Mouse (Mus musculus) adrenal gland, adult 2 months (tissue): ENCODE data around the gene Txn1. TPM values are rescaled to one million over a fixed set of nuclear protein-coding genes. Genes with fewer than 3 reads are reported as not detected.

Experiments used
- DNase-seq: peaks from one replicate; pipeline ENCODE4 v3.0.0; 2021
- polyA plus RNA-seq: library from polyadenylated mRNA; depleted of rRNA; stranded (reverse); fragments of >200 nt; gene quantifications from 2 replicates; pipeline ENCODE4 v1.2.3, GENCODE M21; 2012
- total RNA-seq, 2 experiments: library from RNA; stranded (reverse); gene quantifications; 2 replicates each; pipeline ENCODE4 v1.2.3; 2021

Txn1 gene
- total and polyA plus RNA-seq, 3 experiments, result 69.7 to 311 (median 264) TPM

DNA sequence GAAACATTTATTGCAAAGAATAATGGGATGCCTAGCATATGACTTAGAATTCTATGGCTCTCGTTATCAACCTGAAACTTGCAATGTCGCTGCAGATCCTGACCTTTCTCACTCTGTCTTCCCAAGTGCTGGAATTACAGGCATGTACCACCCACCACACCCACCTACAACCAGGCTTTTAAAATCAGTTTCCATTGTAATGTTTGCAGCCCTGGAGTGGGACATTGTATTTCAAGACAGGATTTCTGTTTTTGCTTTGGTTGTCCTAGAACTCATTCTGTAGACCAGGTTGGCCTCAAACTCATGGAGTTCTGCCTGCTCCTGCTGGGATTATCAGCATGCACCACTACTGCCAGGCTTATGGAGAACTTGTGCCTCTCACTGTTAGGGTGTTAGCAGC is 13.3 kb downstream of the Txn1 start:
- DNase-seq, result no peak

GRCm38 (mm10) chr4:57940631-57941030 is 15.6 kb downstream of the Txn1 start:
- DNase-seq, result no peak

DNA sequence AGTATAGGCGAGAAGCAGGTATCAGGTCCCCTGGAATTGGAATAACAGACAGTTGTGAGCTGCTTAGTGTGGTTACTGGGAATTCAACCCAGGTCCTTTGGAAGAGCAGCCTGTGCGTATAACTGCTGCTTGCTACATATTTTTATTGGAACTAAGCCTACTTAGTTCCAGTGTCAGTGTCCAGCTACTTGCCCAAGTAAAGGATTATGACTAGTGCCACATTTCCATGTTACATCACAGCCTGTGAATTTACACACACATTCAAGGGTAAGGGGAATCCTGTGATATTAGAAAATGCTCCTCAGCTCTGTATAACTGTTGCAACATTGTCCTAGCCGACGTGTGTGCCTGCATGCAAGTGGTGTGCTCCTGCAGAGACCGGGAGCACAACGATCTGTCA is 18.9 kb downstream of the Txn1 start:
- DNase-seq, result no peak

DNA sequence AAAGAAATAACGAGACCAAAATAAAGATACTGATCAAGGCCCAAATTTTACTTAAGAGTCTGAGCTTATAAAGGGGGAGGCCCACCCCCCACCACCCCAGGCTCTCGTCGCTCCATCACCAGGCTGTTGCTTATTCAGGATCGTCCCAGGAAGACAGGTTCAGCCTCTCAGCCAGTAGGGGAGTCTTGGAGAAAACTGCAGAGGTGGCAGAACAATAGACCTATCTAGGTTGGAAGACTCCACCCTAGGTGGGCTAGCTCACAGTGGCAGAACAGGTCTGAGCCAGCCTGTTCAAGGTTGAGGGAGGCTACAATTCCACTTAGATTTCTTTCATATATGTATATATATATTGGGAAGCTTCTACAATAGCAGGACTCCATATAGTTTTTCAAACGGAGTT is 22.0 kb downstream of the Txn1 start:
- DNase-seq, result no peak

DNA sequence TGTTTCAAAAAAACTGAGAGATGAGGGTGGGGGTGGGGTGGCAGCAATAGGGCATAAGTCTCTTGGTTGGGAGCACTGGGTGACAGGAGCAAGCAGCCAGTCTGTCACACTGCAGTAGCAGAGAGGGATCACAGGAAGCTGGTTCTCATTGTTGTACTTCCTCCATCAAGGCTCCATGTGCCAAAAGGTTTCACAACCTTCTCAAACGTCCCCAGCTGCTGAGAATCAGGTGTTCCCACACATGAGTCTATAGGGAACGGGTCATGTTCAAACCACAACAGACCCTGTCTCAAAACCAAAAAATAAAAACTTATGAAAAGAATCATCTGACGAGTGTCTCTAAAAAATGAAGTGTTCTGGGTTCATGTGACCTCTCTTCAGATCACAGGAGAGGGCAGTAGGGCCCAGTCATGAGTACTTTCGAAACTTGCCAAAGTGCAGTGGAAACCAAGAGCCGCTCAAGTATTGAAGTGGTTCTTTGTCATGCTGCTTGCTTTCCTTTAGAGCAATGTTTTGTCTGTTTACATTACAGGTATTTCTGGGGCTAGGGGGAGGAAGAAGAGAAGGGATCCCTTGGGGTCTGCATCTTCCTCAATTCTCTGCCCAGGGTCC is 25.5 kb downstream of the Txn1 start:
- DNase-seq, result no peak

DNA sequence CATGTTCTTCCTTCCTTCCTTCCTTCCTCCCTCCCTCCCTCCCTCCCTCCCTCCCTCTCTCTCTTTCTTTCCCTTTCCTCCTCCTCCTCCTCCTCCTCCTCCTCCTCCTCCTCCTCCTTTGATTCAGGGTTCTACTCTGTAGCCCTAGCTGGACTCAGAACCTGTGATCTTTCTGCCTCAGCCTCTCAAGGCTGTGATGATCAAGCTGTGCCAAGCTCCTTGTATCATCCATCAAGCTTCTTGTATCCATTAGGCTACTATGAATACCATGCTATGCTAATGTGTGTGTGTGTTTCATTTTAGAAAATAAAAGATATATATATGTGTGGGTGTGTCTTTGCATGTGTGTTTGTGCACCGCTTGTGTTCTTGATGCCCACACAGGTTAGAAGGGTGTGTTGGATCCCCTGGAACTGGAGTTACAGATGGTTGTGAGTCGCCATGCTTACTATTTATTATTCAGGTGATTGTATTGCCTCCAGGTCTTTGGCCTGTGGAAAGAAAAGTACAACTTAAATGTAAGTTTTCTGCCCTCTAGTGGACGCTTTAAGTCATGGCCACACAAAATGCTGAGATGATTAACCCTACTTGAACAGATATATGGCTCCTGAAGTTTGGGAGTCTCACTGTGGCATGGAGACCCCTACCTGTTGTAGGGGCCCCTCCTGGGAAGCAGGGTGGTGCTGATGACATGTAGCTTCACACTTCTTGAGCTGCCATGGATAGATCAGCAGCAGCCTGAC is 28.6 kb downstream of the Txn1 start:
- no peak for DNase-seq

DNA sequence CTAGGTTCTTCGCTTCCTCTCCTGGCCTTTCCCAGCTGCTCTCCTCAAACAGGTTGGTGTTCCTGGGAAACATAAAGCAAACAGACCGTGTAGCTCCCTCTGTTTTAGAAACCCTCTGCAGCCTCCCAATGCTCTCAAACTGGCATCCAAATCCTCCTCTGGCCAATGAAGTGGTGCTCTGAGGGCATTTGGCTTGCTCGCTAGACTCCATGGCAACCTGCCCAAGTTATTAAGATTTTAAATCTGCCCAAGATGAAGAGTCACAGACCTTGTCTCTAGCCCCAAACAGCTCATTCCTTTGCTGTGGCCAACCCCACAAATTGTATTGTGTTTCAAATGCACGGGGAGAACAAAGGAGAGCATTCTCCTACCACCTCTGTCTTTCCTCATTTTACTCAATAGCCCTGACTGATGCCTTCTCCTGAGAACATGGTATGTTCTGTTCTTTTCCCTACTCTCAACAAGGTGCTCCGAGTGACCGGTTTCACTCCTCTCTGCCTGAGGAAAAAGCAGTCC is 31.6 kb downstream of the Txn1 start:
- no peak for DNase-seq

GRCm38 (mm10) chr4:57922171-57922570 is 34.0 kb downstream of the Txn1 start:
- peak; percentile 58 for DNase-seq

GRCm38 (mm10) chr4:57920522-57920921 is 35.7 kb downstream of the Txn1 start:
- DNase-seq, result no peak

GRCm38 (mm10) chr4:57919494-57920423 is 36.5 kb downstream of the Txn1 start:
- no peak for DNase-seq

DNA sequence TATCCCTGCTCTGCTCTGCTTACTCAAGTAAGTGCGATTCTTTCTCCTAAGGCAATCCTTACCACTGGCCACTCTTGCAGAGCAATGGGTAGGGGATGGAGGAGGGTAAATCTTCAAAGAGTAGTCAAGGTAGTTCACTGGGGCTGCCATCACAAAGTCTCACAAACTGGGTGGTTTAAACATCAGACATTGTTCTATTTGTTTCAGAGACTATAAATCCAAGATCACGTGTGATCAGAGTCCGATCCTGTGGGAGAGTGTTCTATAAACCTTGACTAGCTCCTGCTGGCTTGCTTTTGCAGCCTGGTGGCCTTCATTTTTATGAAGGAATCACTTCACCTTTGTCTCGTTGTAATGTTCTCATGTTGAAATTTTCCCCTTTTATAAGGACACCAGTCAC is 39.5 kb downstream of the Txn1 start:
- no peak for DNase-seq

DNA sequence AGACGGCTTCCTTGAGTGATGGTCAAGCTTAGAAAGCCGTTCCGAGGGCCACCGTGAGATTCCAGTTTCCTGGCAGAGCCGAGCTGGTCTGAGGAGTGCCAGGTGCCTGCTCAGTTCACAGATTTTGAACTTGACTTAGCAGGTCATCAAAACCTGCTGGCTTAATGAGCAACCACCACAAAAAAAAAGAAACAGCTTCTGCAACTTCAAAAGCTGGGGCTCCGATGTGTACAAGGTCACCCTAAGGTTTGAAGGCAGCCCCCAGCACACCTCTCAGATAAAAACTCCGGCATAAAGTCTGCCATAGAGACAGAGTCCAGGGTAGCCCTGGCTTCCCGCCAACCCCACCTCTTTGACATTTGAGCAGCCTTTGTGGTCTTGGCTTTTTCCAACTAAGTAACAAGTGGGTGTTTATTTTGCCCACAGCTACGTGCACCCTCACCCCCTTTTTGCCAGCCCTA is 40.0 kb downstream of the Txn1 start, which contains the start of gene D630039A03Rik:
Gene D630039A03Rik (minus strand): TSS at position 97 of the 461 bp plus-strand sequence.
- peak; percentile 81 for DNase-seq

- peak; percentile 57 for DNase-seq
Measured at GRCm38 (mm10) chr4:57915216-57915965, 40.8 kb downstream of the Txn1 start.

DNA sequence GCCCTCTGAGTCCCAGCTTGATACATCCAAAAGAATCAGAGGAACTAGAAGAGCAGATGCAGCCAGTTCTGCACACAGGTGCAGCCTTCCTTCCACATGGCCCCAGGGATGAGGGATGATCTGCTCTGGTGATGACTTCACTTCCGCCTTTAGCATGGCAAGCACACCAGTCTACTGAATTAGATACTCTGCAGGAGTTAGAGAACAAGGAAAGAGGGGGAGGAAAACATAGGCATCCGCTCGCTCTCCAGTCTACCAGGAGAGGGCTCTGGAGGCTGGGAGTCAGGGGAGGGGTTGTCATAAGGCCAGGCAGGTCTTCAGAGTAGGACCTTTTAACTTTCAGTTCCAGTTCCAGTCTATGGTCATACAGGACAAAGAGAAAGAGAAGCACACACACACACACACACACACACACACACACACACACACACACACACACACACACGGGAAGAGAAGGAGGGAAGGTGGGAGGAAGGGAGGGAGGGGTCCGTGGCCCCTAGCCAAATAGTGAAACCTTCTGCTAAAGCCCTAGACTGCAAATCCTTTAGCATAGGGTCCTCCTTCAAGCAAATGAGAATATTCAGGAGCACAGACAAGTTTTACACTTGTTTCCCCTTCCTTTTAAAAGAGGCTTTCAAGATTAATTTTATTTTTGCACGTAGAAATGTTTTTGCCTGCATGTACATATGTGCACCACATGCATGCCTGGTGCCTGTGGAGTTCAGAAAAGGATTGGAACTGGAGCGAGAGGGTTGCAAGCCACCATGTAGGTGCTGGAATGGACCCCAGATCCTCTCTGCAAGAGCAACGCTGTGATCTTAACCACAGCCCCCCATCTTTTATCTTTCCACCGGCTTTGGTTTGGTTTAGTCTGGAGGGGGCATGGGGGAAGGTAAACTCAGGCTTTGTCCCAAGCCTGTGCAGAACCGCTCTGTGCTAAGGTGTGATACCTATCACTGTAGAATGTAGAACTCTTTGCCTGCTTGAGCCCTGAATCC is 41.7 kb downstream of the Txn1 start:
- DNase-seq, result no peak

DNA sequence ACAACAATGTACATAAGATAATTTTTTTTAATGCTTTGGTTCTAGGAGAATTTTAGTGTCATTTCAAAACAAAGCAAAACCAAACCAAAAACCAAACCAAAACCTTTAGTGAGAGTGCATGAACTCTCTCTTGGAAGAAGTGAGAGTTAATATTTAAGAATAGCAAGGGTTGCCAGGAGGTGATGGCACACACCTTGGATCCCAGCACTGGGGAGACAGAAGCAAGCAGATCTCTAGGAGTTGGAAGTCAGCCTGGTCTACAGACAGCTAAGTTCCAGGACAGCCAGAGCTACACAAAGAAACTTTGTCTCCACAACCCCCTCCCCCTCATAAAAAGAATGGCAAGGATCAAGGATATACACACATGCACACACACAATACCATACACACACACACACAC is 43.2 kb downstream of the Txn1 start:
- DNase-seq, result no peak

DNA sequence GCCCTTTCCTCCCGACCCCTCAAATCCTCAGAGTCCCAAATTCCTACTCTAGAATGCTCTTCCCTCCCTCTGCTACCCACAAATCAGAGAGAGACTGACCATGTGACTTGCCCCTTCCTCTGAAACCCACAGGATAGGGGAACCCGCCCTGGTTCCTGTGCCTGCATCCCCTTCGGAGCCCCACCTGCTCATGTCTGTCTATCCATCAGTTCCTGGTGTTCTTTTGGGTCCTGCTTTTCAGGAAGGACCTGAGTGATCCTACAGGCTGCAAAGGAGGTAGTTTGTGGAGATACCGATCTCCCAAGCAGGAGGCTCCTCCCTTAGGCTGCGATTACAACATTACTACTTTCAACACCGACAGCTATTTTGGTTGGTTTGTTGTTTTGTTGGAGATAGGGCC is 47.4 kb downstream of the Txn1 start:
- no peak for DNase-seq

DNA sequence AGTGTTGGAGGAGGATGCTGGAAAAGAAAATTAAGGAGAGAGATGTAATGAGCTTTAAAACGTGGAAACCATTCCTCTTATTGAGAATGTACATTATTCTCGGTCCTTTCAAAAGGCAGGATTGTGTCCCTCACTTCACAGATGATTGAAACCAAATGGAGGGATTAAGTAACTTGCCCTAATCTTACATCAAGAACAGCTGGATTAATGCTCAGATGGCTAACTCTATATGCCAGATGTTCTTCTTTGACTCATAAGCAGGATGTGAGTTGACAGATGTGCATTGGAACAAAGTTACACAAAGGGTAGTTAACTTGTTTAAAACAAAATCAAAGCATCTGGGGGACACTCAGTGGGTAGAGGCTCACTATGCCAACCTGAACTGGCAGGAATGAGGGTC is 49.5 kb downstream of the Txn1 start:
- DNase-seq, result no peak

- DNase-seq, result no peak
Measured at GRCm38 (mm10) chr4:57904638-57905037, 51.6 kb downstream of the Txn1 start.

- peak; percentile 66 for DNase-seq
Measured at GRCm38 (mm10) chr4:57904211-57904610, 52.0 kb downstream of the Txn1 start.

DNA sequence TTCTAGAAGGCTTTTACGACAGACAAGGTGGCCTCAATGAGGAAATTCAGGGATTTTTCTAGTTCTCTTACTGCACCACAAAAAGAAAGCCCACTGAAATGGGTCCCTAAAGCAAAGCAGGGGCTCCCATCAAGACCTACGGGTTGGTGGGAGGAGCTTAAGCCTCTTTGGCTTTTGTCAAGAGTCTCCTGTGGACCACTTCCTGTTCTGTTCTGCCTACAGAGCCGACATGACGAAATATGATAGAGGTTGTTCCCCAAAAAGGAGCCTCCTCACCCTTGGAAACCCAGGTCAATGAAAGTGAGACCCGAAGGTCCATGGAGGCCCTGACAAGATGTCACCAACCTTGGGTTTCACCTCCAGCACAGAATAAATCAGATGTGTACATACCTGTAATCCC is 53.6 kb downstream of the Txn1 start:
- no peak for DNase-seq
